Mouse (Mus musculus): Measurements from ENCODE around the gene Grk6.

GRCm38 (mm10) chr13:55496661-55497060 lies 51.8 kb downstream of the Grk6 start:
- no peak for TF ChIP-seq EP300 (IDR thresholded peaks at IDR 0.05; ENCODE audit: low read depth in 1 of 2, low read length in 2 of 2)
- TF ChIP-seq CTCF (IDR thresholded peaks at IDR 0.05 in 2 of 3, conservative IDR thresholded peaks at IDR 0.05 in 1 of 3; ENCODE audit: control insufficient read depth in 1 of 3, insufficient read depth in 1 of 3, low read depth in 2 of 3, low read length in 3 of 3, poor library complexity in 1 of 3, severe bottlenecking in 1 of 3): no peak
- no peak for TF ChIP-seq HCFC1 (IDR thresholded peaks at IDR 0.05; ENCODE audit: low read depth, low read length)
- no peak for TF ChIP-seq RAD21 (IDR thresholded peaks at IDR 0.05; ENCODE audit: low read depth, low read length)
